Mouse (Mus musculus) C2C12 (cell line): ENCODE data around the gene Kcng3.

ENCODE experiments used
- CEBPB ChIP-seq: IDR thresholded peaks from one replicate; pipeline ENCODE4 v1.6.1; 2011; ENCODE audit warnings: low read depth, mild to moderate bottlenecking, control low read depth, moderate library complexity
- CTCF ChIP-seq: IDR thresholded peaks from one replicate; pipeline ENCODE4 v1.5.1; 2011; ENCODE audit not compliant: control insufficient read depth, insufficient read depth, insufficient read length
- MAX ChIP-seq: IDR thresholded peaks from one replicate; pipeline ENCODE4 v1.6.1; 2011; ENCODE audit warnings: mild to moderate bottlenecking, control low read depth
- MYOD1 ChIP-seq: IDR thresholded peaks from one replicate; pipeline ENCODE4 v1.6.1; 2011; ENCODE audit warnings: low read depth; ENCODE audit not compliant: control insufficient read depth, insufficient read length

- no peak for TF ChIP-seq MAX
- no peak for TF ChIP-seq CTCF
- no peak for TF ChIP-seq MYOD1
- TF ChIP-seq CEBPB: no peak
Observed at GRCm38 (mm10) chr17:83667934-83668690, 36.4 kb upstream of the Kcng3 start.
